Mouse (Mus musculus) hindbrain, embryonic 10.5 days (tissue): ENCODE data around the gene Fam107b. TPM values are rescaled to one million over a fixed set of nuclear protein-coding genes. Genes with fewer than 3 reads are reported as not detected.
A peak's percentile ranks its signal among the peaks of the same experiment; 100 is the strongest.

ENCODE experiments used
- DNase-seq: peaks from one replicate; pipeline ENCODE4 v3.0.0-alpha.2; 2017; ENCODE audit warnings: low spot score
- H3K27ac ChIP-seq: fragments of 300-500 bp; sonication (generic); 2 replicates; pipeline ENCODE4 v1.5.1; 2016; ENCODE audit warnings: mild to moderate bottlenecking, moderate library complexity
- H3K27me3 ChIP-seq: fragments of 300-500 bp; sonication (generic); 2 replicates; pipeline ENCODE4 v1.6.1; 2016; ENCODE audit warnings: mild to moderate bottlenecking; ENCODE audit not compliant: poor library complexity, insufficient read depth, severe bottlenecking
- H3K36me3 ChIP-seq: fragments of 300-500 bp; sonication (generic); 2 replicates; pipeline ENCODE4 v1.6.1; 2016; ENCODE audit warnings: mild to moderate bottlenecking, moderate library complexity
- H3K4me1 ChIP-seq: fragments of 300-500 bp; sonication (generic); replicated peaks from 2 replicates; pipeline ENCODE4 v1.6.1; 2016; ENCODE audit warnings: mild to moderate bottlenecking
- H3K4me3 ChIP-seq: fragments of 300-500 bp; sonication (generic); 2 replicates; pipeline ENCODE4 v1.5.1; 2016; ENCODE audit warnings: mild to moderate bottlenecking, moderate library complexity
- H3K9me3 ChIP-seq: fragments of 300-500 bp; sonication (generic); 2 replicates; pipeline ENCODE4 v1.6.1; 2016; ENCODE audit warnings: mild to moderate bottlenecking, moderate library complexity
- WGBS: fragments of 180-500 bp; shearing (Covaris S2); methylation state at CpG from one replicate; pipeline ENCODE4 v1.1.7; 2016; 5-methylcytosine and 5-hydroxymethylcytosine counted together
- polyA plus RNA-seq: library from polyadenylated mRNA; unstranded; fragments of >200 nt; fragmentation: Nextera tagmentation; extraction: Ambion mirVana; gene quantifications from 2 replicates; pipeline ENCODE4 v1.2.1, GENCODE M21; 2016

Gene Fam107b
- 44.2 and 46.8 TPM in 2 replicates for polyA plus RNA-seq

- WGBS, result 70% methylated on average over 12 of the region's 12 CpGs
- no peaks in the 10 kb centered on the region for H3K9me3 ChIP-seq
- H3K27me3 ChIP-seq, result no peaks in the 10 kb centered on the region
- DNase-seq, result no peak
- H3K4me1 ChIP-seq, result no peaks in the 10 kb centered on the region
- no peaks in the 10 kb centered on the region for H3K36me3 ChIP-seq
- H3K27ac ChIP-seq, result no peak within 1 kb of the TSS
- H3K4me3 ChIP-seq, result no peak within 1 kb of the TSS
Measured at GRCm38 (mm10) chr2:3570186-3570585, at the start of gene Fam107b. TSS of gene Fam107b (plus strand) at chr2:3570488.

DNA sequence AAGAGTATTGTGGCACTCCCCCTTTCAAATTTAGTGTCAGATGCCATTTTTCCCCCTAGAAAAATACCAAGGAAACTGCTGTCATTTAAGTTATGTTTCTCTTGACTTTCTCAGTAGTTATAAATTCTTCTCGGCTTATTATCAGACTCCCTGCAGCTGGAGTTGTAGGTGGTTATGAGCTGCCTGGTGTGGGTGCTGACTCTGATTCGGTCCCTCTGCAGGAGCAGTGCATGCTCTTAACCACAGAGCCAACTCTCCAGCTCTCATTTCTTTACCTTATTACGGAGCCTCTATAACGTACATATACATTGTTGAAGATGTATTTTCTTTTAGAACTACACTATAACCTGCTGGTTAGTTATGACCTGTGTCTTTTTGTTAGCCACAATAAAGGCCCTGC lies 47.7 kb upstream of the Fam107b start:
- H3K36me3 ChIP-seq, result no peaks in the 10 kb centered on the region
- no peak for DNase-seq
- no peaks in the 10 kb centered on the region for H3K27me3 ChIP-seq
- no peak overlapping the region for H3K27ac ChIP-seq
- H3K9me3 ChIP-seq, result no peaks in the 10 kb centered on the region
- no peaks in the 10 kb centered on the region for H3K4me1 ChIP-seq
- 92% methylated on average over 4 of the region's 4 CpGs for WGBS
- H3K4me3 ChIP-seq, result no peak overlapping the region

GRCm38 (mm10) chr2:3526288-3526687 lies 44.0 kb upstream of the Fam107b start:
- Histone ChIP-seq H3K4me1 (no peaks in the 10 kb centered on the region), H3K36me3 (no peaks in the 10 kb centered on the region), H3K4me3 (no peak overlapping the region), H3K9me3 (no peaks in the 10 kb centered on the region), H3K27ac (no peak overlapping the region), H3K27me3 (no peaks in the 10 kb centered on the region)
- no peak for DNase-seq
- WGBS, result 83% methylated on average over 6 of the region's 6 CpGs

DNA sequence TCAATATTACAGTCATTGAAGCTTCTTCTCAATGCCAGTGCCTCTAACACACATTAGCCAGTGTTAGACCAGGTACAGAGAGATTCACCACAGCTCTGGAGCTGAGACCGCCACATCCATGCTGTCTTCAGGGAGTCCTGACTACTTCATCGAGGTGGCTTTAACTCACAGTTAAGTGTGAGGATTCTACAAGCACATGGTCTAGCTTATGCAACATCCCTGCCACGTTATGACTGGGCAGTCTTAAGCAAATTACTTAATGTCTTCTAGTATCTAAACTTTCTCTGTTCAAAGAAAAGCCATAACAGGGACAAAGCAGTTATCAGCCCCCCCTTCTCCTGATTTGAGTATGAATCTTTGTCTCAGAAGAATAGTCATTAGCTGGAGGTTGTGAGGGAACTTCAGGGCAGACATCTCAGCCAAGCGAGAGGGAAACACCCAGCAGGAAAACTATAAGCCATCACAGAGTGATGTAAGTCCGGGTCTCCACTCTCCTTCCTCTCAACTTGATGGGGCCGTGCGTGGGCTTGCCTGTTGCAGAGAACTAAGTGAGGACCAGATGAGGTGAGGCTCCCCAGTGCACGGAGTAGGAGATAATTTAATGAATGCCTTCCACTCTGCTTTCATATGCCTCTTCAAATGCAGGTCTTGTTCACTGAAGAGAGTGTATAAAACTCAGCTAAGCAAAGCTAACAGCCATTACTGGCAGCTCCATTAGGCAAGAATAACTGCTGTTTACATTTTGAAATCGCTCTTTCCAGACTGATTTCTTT lies 28.8 kb upstream of the Fam107b start:
- Histone ChIP-seq H3K9me3 (no peaks in the 10 kb centered on the region), H3K27ac (no peak overlapping the region), H3K4me1 (no peaks in the 10 kb centered on the region), H3K27me3 (no peaks in the 10 kb centered on the region), H3K36me3 (no peaks in the 10 kb centered on the region), H3K4me3 (no peak overlapping the region)
- WGBS, result 70% methylated on average over 9 of the region's 9 CpGs
- DNase-seq, result no peak

DNA sequence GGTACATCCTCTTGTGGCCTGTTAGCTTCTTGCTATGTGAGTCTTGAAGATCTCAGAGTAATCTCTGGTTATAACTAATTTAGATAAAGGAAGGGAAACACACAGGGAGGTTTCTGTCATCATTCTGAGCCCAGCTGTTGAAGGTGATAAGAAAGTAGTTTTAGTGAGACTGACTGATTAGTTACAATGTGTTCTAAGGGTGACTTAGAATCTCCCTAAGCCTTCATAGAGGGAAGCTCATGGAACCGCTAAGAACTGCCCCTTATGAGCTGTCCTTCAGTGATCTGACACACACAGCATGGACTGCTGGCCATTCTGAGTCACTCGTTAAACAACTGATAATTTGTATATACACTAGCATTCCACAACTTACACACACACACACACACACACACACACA lies 24.2 kb upstream of the Fam107b start:
- Histone ChIP-seq H3K9me3 (no peaks in the 10 kb centered on the region), H3K36me3 (no peaks in the 10 kb centered on the region), H3K4me1 (no peaks in the 10 kb centered on the region), H3K27ac (no peak overlapping the region), H3K27me3 (no peaks in the 10 kb centered on the region), H3K4me3 (no peak overlapping the region)
- 77% methylated on average over 2 of the region's 2 CpGs for WGBS
- no peak for DNase-seq

DNA sequence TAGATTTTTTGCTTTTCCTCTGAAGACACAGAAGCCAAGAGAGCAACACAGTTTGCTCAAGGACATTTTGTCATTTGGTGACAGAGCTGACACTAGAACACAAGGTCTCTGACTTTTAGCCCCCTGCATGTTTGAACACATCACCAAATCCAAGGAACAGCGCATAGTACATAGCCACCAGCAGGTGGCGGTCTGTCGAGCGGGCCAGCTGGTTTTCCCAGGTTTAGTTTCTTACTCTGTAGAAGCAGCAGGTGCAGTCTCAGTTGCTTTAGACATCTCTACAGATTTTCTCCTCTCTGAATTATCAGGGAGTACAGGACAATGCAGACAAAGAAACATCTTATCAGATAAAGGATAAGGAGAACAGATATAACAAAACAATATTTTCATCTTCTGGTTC lies 23.7 kb upstream of the Fam107b start:
- no peak overlapping the region for H3K4me3 ChIP-seq
- 2% methylated on average over 4 of the region's 4 CpGs for WGBS
- DNase-seq, result peak; percentile 60
- no peaks in the 10 kb centered on the region for H3K4me1 ChIP-seq
- H3K36me3 ChIP-seq, result no peaks in the 10 kb centered on the region
- no peaks in the 10 kb centered on the region for H3K27me3 ChIP-seq
- H3K9me3 ChIP-seq, result no peaks in the 10 kb centered on the region
- H3K27ac ChIP-seq, result no peak overlapping the region

DNA sequence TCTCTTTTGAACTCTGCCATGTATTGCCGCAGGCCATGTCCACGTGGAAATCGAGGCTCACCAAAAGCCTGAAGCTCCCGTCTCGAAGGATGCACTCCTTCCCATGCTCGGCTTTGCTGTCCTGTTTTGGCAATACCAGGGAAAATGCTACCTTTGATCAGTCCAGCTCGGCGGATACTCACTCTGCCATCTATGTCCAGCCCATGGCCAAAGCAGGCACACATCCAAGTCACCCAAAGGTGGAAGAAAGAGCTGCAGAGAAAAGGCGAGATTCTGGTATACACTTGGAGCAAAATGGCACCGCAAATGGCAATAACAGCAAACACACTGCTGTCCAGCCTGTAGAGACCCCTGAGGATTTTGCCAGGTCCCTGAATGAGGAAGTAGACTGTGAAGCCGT lies 318 bp downstream of the Fam107b start:
- H3K9me3 ChIP-seq, result no peaks in the 10 kb centered on the region
- H3K27me3 ChIP-seq, result no peaks in the 10 kb centered on the region
- H3K4me1 ChIP-seq, result no peaks in the 10 kb centered on the region
- no peak overlapping the region for H3K27ac ChIP-seq
- WGBS, result 87% methylated on average over 11 of the region's 11 CpGs
- no peaks in the 10 kb centered on the region for H3K36me3 ChIP-seq
- no peak for DNase-seq
- H3K4me3 ChIP-seq, result no peak overlapping the region

- DNase-seq, result no peak
- no peaks in the 10 kb centered on the region for H3K36me3 ChIP-seq
- H3K4me1 ChIP-seq, result no peaks in the 10 kb centered on the region
- no peaks in the 10 kb centered on the region for H3K9me3 ChIP-seq
- H3K27ac ChIP-seq, result no peak overlapping the region
- no peaks in the 10 kb centered on the region for H3K27me3 ChIP-seq
- no peak overlapping the region for H3K4me3 ChIP-seq
- WGBS, result 91% methylated on average over 7 of the region's 7 CpGs
Measured at GRCm38 (mm10) chr2:3573883-3574282, 3.6 kb downstream of the Fam107b start.

DNA sequence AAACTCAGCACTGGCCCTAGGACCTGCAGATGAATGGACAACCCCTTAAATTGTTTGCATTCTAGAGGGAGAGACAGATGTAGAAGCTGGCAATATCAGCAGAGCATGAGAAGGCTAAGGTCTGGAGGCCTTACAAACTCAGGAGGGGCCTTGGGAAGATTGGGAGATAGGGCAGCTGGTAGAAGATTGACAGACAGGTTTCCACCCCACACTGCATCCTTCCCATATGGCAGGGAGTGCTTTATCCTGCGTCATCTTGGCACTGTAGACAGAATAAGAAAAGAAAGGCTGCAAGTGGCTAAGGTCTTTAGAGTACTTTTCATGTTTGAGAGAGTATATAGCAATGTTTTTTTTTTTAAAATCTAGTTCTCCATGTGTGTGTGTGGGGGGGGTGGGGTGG lies 4.9 kb downstream of the Fam107b start:
- WGBS, result 73% methylated on average over 1 of the region's 1 CpGs
- no peaks in the 10 kb centered on the region for H3K9me3 ChIP-seq
- DNase-seq, result no peak
- H3K4me3 ChIP-seq, result no peak overlapping the region
- H3K4me1 ChIP-seq, result no peaks in the 10 kb centered on the region
- no peaks in the 10 kb centered on the region for H3K27me3 ChIP-seq
- H3K36me3 ChIP-seq, result no peaks in the 10 kb centered on the region
- H3K27ac ChIP-seq, result no peak overlapping the region

DNA sequence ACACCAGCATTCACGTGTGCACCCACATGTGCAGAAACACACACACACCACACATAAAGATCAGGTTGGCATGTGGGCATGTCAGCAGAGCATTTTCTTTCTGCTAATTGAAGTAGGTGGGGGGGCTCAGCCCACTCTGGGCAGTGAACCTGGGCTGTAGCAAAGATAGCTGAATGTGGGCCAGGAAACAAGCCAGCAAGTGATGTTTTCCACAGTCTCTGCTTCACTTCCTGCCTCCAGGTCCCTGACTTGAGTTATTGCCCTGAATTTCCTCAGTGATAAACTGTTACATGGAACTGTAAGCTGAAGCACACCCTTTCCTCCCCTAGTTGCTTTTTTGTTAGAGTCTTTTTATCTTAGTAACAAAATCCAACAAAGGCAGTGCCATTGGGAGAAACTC lies 6.1 kb downstream of the Fam107b start:
- Histone ChIP-seq H3K4me1 (no peaks in the 10 kb centered on the region), H3K36me3 (no peaks in the 10 kb centered on the region), H3K9me3 (no peaks in the 10 kb centered on the region), H3K27ac (no peak overlapping the region), H3K27me3 (no peaks in the 10 kb centered on the region), H3K4me3 (no peak overlapping the region)
- WGBS, result 86% methylated on average over 1 of the region's 1 CpGs
- no peak for DNase-seq

DNA sequence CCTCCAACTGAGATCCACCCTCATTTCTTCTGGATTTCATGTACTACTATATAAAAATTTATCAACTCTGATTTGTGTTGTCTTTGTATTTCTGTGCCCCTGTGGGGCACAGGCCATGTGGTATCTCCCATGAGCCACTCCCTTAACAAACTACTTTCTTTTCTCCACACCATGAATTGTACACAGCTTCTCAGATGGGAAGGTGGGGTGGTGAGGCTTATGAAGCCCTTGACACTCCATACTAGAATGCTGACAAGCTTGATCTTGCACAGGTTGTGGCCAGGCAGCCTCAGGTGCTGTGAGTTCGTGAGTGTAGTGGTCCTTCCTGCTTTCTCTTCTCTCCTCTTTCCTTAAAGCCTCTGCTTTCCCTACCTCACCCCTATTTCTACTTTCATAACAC lies 6.9 kb downstream of the Fam107b start:
- WGBS, result 69% methylated on average over 1 of the region's 1 CpGs
- no peaks in the 10 kb centered on the region for H3K9me3 ChIP-seq

DNA sequence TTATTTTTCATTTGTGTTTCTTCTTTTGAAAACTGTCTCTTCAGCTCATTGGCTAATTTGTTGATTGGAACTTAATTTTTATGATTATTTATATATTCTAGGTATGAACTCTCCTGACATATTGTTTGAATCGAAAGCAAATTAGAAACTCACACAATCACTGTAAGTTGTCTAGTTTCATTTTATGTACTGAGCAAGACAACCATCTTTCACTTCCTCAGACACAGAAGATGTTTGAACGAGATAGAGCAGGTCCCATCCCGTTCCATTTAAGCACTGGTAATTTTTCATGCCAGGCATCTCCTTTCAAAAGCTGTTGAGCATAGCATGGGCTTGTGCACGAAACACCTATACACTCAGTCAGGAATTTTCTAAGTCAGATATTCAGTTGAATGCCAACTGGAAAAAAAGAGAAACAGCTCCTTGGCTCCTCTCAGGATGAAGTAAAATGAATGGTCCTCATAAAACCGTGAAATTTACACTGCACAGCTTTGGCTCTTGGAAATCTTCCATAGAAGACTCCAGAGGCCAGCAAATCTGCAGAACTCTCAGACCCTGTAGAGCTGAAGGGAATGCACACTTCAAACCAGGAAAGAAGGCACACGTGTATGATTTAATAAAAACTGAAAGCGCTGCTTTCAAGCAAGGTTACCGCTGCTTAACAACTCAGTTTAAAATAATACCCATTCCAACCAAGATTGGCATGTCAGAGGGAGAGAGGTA lies 8.1 kb downstream of the Fam107b start:
- WGBS, result 87% methylated on average over 8 of the region's 8 CpGs
- H3K4me3 ChIP-seq, result no peak overlapping the region
- no peaks in the 10 kb centered on the region for H3K9me3 ChIP-seq
- H3K4me1 ChIP-seq, result no peaks in the 10 kb centered on the region
- no peak overlapping the region for H3K27ac ChIP-seq
- no peaks in the 10 kb centered on the region for H3K36me3 ChIP-seq
- no peaks in the 10 kb centered on the region for H3K27me3 ChIP-seq
- DNase-seq, result no peak

More for the DNA sequence above, 6.9 kb downstream of the Fam107b start:
- H3K27me3 ChIP-seq, result no peaks in the 10 kb centered on the region
- H3K4me1 ChIP-seq, result no peaks in the 10 kb centered on the region
- H3K36me3 ChIP-seq, result no peaks in the 10 kb centered on the region
- H3K4me3 ChIP-seq, result no peak overlapping the region
- DNase-seq, result no peak
- H3K27ac ChIP-seq, result no peak overlapping the region

DNA sequence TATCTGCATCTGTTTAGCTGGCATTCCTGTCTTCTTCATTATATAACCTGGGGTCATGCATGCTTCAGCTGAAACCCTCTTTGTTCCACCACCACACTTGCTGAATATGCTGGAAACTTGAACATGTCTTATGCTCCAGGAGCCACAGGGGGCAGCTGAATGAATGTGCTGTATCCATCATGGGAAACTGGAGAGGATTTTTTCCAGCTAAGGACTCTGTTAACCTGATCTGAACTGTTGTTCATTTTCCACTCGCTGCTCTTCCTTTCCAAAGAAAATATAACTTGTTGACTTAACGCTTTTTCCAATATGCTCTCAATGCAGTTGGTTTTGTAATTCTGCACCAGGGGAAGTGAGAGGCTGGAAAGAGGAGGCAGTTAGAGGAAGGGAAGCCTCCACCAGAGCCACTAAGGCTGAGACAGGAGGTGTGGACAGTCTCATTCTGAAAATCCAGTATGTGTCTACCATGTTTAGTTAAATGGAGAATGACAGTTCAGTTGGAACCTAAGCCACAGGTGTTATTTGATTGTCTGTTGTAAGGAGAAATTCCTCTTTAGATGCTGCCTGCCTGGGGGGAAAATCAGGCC lies 9.1 kb downstream of the Fam107b start:
- 77% methylated on average over 2 of the region's 2 CpGs for WGBS
- no peak for DNase-seq
- no peaks in the 10 kb centered on the region for H3K27me3 ChIP-seq
- H3K9me3 ChIP-seq, result no peaks in the 10 kb centered on the region
- no peaks in the 10 kb centered on the region for H3K36me3 ChIP-seq
- H3K4me3 ChIP-seq, result no peak overlapping the region
- H3K4me1 ChIP-seq, result no peaks in the 10 kb centered on the region
- H3K27ac ChIP-seq, result no peak overlapping the region
